8 mouse cellular contexts compared by ENCODE assay signal in the genomic region with DNA sequence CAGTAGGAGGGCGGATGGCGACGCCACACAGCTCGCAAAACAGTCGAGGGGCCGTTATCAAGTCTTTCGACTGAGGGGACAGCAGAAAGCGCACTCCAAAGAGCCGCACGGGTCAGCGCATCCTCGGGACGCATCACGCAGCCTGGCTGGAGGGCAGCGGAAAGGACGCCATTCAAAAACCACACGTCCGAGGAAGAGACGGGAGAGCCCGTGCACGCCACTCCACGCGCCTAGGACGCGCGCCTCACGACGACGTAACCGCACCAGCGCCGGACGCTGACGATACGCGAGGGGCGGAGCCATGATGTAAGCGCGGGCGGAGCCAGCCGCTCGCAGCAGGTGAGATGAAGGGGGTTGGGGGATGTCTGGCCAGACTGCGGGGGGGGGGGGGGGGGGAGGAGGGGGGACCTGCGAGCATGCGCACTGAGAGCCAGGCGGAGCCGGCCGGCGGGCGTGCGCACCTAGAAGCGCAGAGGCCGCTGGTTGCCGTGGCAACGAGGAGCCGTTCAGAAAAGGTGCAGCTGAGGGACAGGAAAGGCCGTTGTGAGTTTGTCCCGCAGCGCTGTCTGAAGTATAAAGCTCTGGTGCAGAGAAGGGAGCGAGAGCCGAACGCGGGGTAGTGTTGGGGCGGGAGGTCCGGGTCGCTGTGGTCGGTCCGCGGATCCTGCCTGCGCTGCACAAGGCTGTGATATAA. TPM values are rescaled to one million over a fixed set of nuclear protein-coding genes. Genes with fewer than 3 reads are reported as not detected.
A peak's percentile ranks its signal among the peaks of the same experiment; 100 is the strongest.
DNase-seq lines count a peak whose midpoint lies in the region; ATAC-seq lines count a peak whose summit lies in the region.

A gene (plus strand): TSS at position 423 of the 694 bp plus-strand sequence.

- peaks cover 14% of the 10 kb centered on the region for H3K4me1 ChIP-seq in hindbrain, embryonic 15.5 days (replicated peaks)

- H3K27me3 ChIP-seq in hindbrain, embryonic 15.5 days = no peaks in the 10 kb centered on the region

- H3K27ac ChIP-seq in hindbrain, embryonic 15.5 days (replicated peaks) = peak within 1 kb of the TSS; percentile 89

- peak within 1 kb of the TSS; percentile 71 for H3K4me3 ChIP-seq in hindbrain, embryonic 15.5 days

- H3K4me2 ChIP-seq in hindbrain, embryonic 15.5 days = peak within 1 kb of the TSS; percentile 62

- ATAC-seq in hindbrain, embryonic 15.5 days (ENCODE audit: low FRiP score, low read depth) = peak; percentile 98

- H3K9me3 ChIP-seq in hindbrain, embryonic 15.5 days = no peaks in the 10 kb centered on the region

- under 1% methylated on average over 68 of the region's 70 CpGs for WGBS in hindbrain, embryonic 15.5 days

- peak within 1 kb of the TSS; percentile 72 for H3K9ac ChIP-seq in hindbrain, embryonic 15.5 days

- DNase-seq in T-cell, adult 2 months (ENCODE audit: low spot score) = peak; percentile 85
- peak; percentile 96 for DNase-seq in cerebellum, postnatal 14 days
- peak; percentile 83 to 90 for DNase-seq in frontal cortex, postnatal 36 days (ENCODE audit: low spot score in 2 of 2)
- DNase-seq in layer of hippocampus, postnatal 36 days = peak; percentile 83 to 86
- DNase-seq in lung, postnatal 14 days = peak; percentile 79
- peak; percentile 94 for DNase-seq in retina, postnatal 1 day
- DNase-seq in thymus, postnatal 36 days = peak; percentile 64 to 76

- no peaks in the 10 kb centered on the region for H3K36me3 ChIP-seq in hindbrain, embryonic 15.5 days

RNA-seq across cellular contexts. Expression of the gene that starts here (rescaled TPM):
- 15.6 and 18.8 TPM in 2 replicates for polyA plus RNA-seq in hindbrain, embryonic 15.5 days (2015; fragmentation: Nextera tagmentation; extraction: Ambion mirVana)
- 10 to 100 TPM; 26.0 to 27.1 TPM for total RNA-seq in layer of hippocampus, postnatal 36 days (2021)

Comparison
In these comparisons a context has a peak if more than half of its experiments do, and no peak if none do; other contexts are left out.
1. Peak in every context shown above with its lines: DNase-seq, ATAC-seq, H3K4me3 ChIP-seq and H3K27ac ChIP-seq.